Mouse (Mus musculus) thymus, postnatal 10 days (tissue): ENCODE results near the gene Galnt6.

ENCODE experiments used
- DNase-seq, 2 experiments: peaks; one replicate each; pipeline ENCODE4 v3.0.0; 2021; ENCODE audit warnings: low spot score in 2 of 2

The Galnt6 gene

DNA sequence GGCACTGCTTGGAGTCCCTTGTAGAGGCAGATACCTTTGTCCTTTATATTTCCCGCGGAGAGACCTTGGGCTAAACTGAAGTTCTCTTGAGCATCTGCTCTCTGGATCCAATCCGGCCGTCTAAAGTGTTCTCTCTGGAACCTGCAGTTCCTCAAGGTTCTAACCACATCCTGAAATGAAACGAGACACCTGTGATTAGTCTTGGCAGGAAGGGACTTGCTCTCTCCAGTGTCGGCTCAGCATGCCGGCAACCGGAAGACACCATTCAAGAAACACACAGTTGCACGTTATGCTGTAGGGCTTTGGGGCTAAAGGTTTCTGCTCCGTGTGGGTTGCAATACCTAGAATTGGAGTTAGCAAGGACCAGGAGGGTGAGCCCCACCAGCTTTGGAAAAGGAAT lies 9.1 kb downstream of the Galnt6 start:
- DNase-seq = peak; percentile 59 to 65

DNA sequence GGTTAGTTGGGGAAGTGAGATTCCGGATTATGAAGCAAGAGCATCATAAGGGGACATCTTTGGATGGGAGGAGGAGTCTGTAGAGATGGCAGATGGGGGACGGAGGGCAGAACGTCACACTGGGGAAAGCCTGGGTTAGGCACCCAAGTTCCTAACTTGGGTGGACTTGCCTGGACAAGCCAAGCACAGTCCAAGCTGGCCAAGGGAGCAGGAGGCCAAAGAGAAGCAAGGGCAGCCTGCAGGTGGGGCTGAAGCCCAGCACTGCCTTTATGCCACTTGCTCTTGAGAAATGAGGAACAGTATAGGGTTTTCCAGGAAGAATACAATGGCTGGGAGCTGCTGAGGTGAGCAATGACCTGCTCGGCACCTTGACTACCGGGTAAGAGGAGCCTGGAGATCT lies 10.0 kb downstream of the Galnt6 start:
- no peak for DNase-seq

DNA sequence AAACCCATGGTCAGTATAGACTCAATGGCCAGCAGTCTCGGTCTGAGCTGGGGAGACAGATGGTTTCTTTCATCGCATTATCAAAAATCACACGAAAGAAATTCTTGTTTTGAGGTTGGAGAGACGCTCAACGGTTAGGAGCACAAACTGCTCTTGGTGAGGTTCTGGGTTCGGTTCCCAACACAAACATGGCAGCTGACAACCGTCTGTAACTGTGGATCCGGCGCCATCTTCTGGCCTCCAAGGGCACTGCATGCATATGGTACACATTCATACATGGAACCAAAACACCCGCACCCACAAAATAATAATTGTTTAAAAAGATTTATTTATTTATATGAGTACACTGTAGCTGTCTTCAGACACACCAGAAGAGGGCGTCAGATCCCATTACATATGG lies 10.6 kb downstream of the Galnt6 start:
- DNase-seq = no peak

DNA sequence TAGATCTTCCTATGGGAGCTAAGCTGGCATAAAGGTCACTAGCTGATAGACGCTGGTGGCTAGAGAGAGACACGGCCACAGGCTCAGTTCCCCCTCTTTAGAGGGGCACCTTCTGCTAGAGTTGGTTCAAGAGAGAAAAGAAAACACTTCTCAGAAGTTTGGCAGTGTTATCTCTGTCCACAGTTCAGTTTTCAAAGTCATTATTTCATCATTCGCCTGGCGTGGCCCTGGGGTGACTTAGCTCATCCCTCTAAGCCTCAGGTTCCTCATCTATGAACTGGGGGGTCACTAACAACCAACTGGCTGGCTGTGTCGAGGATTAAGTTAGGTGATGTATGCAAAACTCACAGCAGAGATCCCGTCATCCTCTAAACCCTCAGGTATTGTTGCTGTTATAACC lies 11.2 kb downstream of the Galnt6 start:
- DNase-seq = no peak

DNA sequence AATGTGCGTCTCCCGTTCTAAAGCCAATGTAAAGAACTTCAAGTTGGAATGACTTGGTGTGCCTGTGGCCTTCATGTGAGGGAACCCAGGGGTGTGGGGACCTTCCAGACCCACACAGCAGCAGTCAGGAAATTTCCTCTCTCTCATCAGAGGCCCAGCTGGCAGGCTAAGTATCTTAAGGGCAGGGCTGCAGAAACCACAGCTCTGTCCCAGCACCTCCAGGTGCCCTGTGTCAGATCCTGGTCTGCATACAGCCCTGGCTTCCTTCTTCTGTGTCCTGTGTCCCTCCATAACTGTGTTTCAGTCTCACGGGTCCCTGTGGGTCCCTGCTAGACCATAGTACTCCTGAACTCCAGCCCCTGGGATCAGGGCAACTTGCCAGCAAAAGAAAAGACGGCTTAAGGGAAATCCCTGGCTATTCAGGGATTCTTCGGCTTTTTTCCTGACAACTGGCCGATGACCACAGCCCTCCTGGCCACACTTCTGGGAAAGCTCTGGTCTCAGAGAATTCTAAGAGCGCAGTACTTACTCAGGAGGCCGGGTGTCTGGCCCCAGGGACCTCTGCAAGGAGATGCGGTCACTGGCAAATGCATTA lies 13.7 kb downstream of the Galnt6 start:
- DNase-seq = no peak

DNA sequence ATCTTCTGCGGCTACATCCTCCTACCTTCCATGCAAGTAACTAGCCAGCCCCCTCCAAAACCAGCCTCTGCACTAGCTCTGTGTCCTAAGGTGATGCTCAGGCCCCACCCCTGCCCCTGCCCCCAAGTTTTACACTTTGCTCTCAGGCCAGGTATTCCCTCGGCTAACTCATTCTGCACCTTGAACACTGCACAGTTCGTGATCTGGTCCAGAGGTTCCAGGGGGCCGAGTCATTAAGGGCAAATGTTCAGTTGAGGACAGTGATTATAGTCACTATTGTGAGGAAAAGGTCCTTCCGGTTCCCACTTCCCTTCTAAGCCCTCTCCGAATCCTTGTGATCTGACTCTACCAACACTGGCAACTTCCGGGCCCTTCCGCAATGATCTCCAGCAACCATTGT lies 14.7 kb downstream of the Galnt6 start:
- DNase-seq = no peak

DNA sequence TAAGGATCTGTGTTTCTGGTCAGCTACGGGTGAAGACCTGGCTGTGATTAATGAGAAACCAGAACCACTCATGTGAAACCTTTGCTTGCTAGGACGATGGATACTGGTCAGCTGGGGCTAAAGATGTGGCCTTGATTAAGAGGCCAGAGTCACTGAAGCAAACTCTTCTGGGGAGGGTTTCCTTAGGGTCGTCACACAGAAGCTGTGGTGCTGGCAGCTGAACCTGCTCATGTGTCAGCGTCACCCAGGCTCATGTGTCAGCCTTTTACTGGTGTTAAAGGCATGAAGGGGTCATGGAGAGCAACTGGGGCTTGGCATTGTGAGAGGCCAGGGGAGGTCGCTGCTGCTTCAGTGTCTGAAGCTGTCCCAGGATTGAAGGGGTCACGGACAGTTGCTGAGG lies 18.3 kb downstream of the Galnt6 start:
- no peak for DNase-seq

DNA sequence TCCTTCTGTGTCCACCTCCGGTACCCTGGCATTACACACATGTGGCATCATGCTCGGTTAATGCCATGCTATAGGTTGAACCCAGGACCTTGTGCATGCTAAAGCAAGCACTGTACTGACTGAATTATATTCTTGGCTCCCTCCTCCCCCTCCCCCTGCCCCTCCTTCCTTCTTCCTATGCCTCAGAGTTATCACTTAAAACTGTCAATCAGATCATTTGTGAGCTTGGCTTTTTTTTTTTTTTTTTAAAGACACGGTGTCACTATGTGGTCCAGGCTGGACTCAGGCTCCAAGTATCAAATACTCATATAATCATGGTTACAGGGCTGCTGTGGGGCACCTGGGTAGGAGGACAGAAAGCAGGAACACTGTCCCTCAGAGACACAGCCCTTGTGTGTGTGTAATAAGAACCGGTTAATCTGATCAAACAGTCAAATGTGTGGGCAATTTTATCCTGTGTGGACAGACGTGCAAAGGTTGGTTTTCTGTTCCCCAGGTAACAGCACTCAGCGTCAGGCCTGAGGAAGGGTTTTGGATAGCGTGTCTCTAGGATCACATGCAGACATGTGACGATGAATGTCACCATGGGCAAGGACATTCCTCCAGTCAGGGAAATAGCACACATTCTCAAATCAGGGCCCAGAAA lies 20.6 kb downstream of the Galnt6 start:
- DNase-seq = no peak

DNA sequence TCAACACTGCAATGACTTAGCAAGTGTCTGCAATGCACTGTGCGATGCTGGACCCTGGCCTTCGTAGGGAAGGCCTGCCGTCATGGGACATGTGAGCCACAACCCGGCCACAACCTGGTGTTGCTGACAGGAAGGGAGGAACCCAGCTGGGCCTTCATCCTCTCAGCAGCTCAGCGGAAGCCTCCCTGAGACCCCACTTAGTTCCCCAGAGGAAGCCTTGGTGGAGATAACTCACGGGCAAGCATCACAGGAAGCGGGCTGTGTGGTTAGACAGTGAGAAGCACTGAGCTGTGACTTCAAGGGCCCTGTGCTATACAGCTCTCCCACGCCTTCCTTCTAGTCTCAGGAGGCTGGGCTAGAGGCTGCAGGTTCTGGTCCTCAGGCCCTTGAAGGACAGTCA lies 22.9 kb downstream of the Galnt6 start:
- peak; percentile 79 to 86 for DNase-seq

DNA sequence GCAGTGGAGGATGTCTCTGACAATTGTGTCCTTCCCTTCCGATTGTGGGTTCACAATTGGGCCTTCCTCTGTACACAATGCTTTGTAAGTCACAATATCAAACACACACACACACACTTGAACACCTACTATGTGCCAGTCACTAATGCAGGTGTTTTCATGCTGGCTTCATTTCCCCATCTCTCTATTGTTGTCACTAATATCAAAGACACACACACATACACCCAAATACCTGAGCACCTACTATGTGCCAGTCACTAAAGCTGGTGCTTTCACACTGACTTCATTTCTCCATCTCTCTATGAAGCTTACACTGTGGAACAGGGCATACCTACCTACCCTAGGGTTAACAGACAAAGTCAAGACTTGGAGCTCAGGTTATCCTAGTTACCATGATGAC lies 23.8 kb downstream of the Galnt6 start:
- DNase-seq = no peak

DNA sequence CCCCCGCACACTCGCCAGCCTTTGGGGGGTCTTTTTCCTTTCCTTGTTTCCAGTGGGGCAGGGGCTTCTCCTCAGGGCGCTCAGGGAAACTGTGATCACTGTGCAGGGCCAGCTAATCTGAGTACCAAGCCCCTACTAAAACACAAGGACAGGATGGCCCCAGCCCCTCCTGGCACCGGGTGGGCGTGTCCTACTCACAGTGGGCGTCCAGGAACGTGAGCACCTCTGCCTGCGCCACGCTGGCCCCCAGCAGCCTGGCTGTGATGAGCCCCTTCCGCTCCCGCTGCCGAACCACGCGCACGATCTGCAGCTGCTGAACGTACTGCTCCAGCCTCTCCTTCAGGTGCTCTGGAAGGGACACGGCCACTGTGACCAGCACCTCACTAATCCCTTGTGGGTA lies 25.3 kb downstream of the Galnt6 start:
- peak in 1 of 2 experiments; percentile 51 for DNase-seq

DNA sequence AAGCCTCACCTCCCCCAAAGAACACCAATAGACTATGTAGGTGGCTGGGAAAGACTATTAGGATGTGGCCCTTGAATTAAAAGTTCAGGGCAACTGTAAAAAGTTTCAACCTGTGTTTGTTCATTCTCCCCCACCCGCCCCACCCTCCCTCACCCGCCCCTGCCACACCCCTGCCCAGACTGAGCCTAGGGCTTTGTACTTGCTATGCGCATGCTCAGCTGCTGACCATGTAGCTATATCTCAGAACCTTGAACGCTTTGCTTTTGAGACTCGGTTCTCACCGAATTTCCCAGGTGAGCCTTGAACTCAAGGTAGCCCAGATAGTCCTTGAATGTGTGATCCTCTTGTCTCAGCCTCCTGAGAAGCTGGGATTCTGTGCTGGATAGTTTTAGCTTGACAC lies 27.3 kb downstream of the Galnt6 start:
- DNase-seq = no peak

DNA sequence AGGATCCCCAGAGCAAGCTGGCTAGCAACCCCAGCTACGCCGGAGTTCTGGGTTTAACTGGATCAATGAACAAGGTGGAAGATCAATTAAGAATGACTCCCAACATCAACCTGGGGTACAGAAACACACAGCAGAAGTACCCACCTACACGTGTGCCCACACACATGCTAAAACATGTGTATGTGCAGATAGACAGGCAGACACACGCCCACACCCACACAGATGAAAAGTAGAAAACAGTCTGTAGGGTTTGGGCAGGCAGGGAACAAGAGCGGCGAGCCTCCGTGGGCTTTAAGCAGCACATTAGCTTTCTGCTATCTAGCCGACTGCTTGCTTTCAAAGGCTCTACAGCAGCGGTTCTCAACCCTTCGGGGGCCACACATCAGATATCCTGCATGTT lies 28.1 kb downstream of the Galnt6 start:
- no peak for DNase-seq

DNA sequence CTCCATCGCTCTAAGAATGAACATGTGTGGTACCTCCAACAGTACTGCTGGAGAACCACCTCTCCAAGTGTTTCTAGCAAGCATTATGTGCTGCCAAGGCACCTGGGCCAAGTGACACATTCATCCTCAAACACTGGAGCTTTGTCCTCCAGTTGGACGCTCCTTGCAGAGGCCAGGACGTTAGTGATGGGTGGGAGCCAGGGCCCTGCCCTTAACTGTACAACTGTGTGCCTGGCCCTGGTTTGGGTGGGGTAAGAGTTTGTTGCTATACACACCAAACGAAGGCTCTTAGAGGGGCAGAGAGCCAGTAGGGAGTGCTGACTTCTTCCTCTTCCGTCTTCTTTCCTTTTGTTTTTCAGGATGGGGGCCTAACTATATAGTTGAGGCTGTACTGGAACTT lies 28.8 kb downstream of the Galnt6 start:
- DNase-seq = no peak

DNA sequence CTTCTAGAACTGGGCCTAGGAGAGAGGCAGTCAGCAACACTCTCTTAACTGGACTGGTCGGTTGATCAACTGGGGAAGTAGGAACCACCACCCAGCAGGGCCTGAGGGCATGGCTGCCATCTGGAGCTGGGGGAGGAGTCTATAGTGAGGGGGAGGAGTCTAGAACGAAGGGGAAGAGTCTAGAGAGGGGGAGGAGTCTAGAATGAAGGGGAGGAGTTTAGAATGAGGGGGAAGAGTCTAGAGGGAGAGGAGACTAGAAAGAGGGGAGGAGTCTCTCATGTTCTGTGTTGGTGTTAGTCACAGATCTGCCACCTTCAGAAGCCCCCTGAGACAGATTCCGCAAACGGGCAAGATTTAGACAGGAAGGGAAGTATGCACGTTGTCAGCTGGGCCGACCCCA lies 29.8 kb downstream of the Galnt6 start:
- no peak for DNase-seq

DNA sequence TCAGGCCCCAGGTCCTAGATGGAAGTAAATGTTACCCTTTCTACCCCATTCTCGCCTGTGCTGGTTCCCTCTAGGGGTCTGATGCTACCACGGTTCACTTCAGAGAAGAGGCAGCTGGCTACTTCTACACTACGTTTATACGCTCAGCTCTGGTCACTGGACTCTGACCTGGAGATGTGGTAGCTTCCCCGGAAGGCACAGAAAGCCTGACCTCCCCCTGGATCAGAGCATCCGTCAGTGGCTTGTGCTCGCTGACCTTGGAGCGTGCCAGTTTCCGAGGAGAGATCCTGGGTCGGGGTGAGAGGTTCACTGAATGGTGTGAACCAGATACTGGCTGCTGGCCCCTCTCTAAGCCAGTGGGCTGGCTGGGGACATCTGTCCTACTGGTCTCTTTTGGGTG lies 31.1 kb downstream of the Galnt6 start:
- no peak for DNase-seq

DNA sequence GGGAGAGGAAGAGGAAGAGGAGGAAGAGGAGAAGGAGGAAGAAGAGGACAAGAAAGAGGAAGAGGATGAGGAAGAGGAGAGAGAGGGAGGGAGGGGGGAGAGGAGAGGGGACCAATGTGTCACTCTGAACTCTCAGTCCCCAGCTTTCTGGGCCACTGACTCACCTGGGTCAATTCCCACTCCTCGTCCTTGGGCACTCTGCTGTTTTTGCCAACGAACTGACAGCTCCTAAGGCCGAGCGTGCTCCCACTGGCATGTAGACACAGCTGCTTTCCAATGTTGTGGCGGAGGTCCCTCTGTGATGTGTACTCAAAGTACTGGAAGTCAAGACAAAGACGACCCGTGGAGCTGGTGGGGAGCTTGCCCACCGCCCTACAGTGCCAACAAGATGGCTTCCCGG lies 34.8 kb downstream of the Galnt6 start:
- DNase-seq = no peak

DNA sequence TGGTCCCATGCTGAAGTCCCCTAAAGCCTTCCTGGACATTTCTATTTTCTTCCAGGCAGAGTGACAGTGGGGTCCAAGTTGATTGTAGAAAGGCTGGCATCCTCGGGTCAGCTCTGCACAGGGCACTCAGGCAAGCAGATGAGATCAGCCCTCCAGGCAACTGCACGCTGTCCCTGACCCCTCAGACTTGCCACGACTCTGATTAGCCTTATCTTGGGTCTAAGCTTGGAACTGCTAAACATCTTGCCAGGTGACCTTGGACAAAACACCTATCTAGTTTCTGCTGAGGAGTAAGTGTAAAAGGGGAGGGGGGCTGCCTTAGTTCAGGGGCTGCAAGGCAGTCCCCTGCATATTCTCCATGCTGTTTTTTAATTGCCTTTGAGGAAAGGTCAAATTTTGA lies 37.2 kb downstream of the Galnt6 start:
- DNase-seq = no peak

DNA sequence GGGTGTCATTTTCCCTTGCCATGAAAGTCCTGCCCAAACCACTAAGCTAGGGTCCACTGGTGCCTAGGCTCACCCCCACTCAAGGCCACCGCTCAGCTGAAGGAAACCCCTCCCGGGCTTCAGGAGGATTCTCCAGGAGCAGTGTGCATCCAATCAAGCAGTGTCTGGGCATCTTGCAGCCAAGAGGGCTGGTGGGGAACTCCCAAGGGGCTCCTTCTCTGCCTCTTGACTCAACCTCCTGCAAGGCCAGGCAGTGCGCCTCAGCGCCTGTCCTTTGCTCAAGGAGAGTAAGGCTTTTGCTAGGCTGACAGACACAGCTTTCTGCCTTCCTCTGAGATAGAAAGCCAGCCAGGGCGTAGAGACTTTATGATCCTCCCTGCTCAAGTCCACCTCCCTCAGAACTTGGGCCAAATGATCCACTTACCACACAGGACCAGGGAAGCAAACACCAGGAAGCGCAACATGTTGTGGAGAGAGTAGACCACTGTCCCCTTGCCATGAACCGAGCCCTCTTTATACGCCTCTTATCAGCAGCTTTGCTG lies 41.7 kb downstream of the Galnt6 start, which contains the start of gene Cela1:
Gene Cela1 (minus strand): TSS at position 492 of the 542 bp plus-strand sequence.
- DNase-seq = no peak

DNA sequence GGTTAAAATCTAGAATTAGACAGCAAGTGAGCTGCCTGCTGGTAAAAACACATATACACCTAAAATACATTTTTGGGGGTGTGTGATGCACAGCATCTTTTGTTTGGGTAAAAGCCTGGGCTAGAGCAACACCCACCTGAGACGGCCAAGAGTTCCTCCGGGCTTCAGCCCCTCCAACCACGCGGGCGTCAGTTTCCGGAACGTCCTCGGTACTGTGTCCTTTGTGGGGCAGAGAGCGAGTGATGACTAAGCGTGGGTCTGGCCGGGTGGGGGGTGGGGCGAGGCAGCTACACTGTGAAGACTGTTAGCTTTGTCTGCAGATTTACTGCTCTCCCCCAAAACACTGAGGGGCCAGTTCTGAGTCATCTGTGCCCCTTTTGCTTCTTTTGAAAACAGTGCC lies 42.2 kb downstream of the Galnt6 start:
- no peak for DNase-seq

DNA sequence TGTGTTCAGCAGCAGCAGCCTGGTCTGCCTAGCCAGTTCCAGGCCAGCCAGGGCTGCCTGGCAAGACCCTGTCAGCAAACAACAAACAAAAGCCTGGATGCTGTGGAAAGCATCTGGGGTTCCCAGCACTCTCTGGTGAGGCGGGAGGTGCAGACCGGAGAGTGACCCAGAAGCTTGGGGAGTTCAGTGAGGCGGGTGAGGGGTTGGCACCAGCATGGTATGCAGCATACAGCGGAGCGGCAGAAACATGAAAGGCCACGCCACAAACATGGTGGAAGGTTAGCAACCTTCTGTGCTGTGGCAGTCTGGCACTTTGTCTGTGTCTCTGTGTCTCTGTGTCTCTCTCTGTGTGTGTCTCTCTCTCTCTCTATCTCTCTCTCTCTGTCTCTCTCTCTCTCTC lies 42.7 kb downstream of the Galnt6 start:
- no peak for DNase-seq

DNA sequence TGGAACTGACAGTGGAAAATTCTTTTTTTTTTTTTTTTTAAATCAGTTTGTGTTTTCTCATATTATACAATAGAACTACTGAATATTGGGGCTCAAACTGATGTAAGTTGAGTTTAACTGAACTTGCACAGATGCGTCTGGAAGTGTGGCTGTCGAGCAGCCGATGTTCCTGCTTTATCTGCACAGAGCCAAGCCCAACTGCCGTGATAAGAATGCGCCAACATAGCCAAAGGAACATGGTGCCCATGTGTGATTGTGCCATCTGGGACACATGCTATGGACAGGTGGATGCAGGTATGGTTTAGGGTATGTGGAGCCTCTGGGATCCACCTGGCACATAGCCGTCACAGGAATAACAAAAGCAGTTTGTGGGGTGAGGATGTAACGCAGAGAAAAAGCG lies 43.3 kb downstream of the Galnt6 start:
- no peak for DNase-seq

DNA sequence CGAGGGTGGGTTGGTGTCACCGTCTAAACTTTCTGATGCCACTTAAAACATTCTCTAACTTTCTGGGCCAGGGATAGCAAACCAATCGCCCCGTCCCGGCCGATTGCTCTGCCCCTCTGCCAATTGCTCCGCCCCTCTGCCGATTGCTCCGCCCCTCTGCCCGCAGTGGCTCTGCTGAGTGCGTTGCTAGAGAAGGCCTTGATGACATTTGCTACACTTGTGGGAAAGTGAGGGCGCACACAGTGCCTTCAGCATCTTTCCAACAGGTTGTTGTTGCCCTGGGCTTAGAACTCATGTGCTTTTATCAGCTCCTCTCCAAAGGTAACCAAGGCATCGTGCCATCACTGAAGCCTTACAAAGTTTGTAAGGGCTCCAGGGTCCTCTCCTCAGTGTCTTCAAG lies 43.9 kb downstream of the Galnt6 start:
- DNase-seq = no peak

DNA sequence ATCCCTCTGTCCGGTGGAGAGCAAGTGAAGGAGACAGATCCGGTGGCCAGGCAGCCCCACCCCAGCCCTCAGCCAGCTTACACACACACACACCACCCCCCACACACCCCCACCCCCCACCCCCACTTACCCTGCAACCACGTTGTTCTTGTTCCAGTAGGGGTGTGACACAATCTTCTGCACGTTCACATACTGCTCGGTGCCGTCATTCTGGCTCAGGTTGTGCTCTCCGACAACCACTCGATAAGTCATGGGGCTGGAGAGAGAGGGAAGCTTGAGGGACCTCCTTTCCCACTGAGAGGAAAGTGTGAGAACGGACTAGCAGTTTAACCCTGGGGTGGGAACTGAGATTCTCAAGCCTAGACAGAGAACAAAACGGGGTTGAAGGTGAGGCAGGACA lies 44.7 kb downstream of the Galnt6 start:
- DNase-seq = no peak
